Mouse (Mus musculus) mouse embryonic stem cell (cell line): ENCODE results near the gene Rasip1.

Experiments used
- in situ Hi-C, 2 experiments: fragments of 300-500 bp; cut with MboI; formaldehyde crosslinking; loops; 1 replicate in 1 of 2; 3 replicates in 1 of 2; pipeline ENCODE4 v1.14.3; 2019 to 2020; ENCODE audit warnings: low sequenced_read_pairs in 2 of 2, low pct_unique_long_range_greater_than_20kb in 1 of 2, mixed read lengths in 1 of 2; ENCODE audit not compliant: unreplicated experiment in 1 of 2

Gene Rasip1

GRCm38 (mm10) chr7:45618316-45618715 is 9.0 kb upstream of the Rasip1 start:
- in situ Hi-C loops = no loop called here

- in situ Hi-C loops = no loop called here
Observed at GRCm38 (mm10) chr7:45619592-45619991, 7.7 kb upstream of the Rasip1 start.

- in situ Hi-C loops = no loop called here
Observed at GRCm38 (mm10) chr7:45621443-45621842, 5.8 kb upstream of the Rasip1 start, which contains the start of gene Izumo1. Izumo1 (plus strand) TSS chr7:45621811.

GRCm38 (mm10) chr7:45623507-45623906 is 3.8 kb upstream of the Rasip1 start:
- in situ Hi-C loops = no loop called here

- in situ Hi-C loops = no loop called here
Observed at GRCm38 (mm10) chr7:45624718-45625117, 2.6 kb upstream of the Rasip1 start.

GRCm38 (mm10) chr7:45625481-45625880 is 1.8 kb upstream of the Rasip1 start:
- in situ Hi-C loops = no loop called here

GRCm38 (mm10) chr7:45626571-45627076 is 664 bp upstream of the Rasip1 start:
- in situ Hi-C loops = no loop called here

GRCm38 (mm10) chr7:45628364-45629294 is 1.3 kb downstream of the Rasip1 start:
- in situ Hi-C loops = no loop called here

- in situ Hi-C loops = loop anchor here in 1 of 2 experiments (5.0 kb wide), 1 partner anchor 42 kb away; no protein-coding TSS in a partner anchor
Observed at GRCm38 (mm10) chr7:45630064-45630907, 3.0 kb downstream of the Rasip1 start.

- in situ Hi-C loops = loop anchor here in 1 of 2 experiments (5.0 kb wide), 1 partner anchor 40 kb away; no protein-coding TSS in a partner anchor
Observed at GRCm38 (mm10) chr7:45632499-45632898, 5.2 kb downstream of the Rasip1 start.

- in situ Hi-C loops = loop anchor here in 1 of 2 experiments (5.0 kb wide), 1 partner anchor 37 kb away; no protein-coding TSS in a partner anchor
Observed at GRCm38 (mm10) chr7:45634946-45635681, 7.8 kb downstream of the Rasip1 start.

GRCm38 (mm10) chr7:45635711-45636688 is 8.7 kb downstream of the Rasip1 start:
- in situ Hi-C loops = no loop called here

GRCm38 (mm10) chr7:45637710-45638109 is 10.4 kb downstream of the Rasip1 start:
- in situ Hi-C loops = no loop called here

GRCm38 (mm10) chr7:45638623-45639401 is 11.5 kb downstream of the Rasip1 start:
- in situ Hi-C loops = no loop called here

GRCm38 (mm10) chr7:45639561-45640027 is 12.3 kb downstream of the Rasip1 start, which contains the start of gene Mamstr:
Mamstr (plus strand) TSS chr7:45639977.
- in situ Hi-C loops = no loop called here
